Mouse (Mus musculus) lung, postnatal 25 days (tissue): ENCODE data around the gene Gm20431.
A peak's percentile ranks its signal among the peaks of the same experiment; 100 is the strongest.
"Not testable (repeated sequence)": the region's sequence is repeated elsewhere in the genome, so short reads cannot be mapped to it uniquely, and the experiment has no call there.

Source experiments
- DNase-seq: peaks from one replicate; pipeline ENCODE4 v3.0.0; 2022; ENCODE audit warnings: low spot score

The Gm20431 gene

DNA sequence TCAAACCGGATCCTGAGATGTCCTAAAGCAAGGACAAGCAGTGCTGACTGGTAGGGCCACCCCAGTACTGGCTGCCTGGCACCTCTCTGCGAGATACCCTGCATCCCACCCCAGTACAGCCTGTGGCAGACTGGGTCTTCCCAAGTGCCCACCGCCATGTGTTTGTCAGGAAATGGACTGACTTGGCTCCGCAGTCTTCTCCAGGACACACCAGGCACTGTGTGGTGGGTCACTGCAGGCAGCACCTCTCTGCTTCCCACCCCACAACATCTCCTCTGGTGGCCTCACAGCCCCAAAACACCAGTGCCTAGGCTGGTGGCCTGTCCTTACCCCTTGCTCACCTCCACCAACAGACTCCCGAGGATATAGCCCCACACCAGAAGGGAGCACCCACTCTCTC, 30.9 kb downstream of the Gm20431 start:
- DNase-seq, result no peak

DNA sequence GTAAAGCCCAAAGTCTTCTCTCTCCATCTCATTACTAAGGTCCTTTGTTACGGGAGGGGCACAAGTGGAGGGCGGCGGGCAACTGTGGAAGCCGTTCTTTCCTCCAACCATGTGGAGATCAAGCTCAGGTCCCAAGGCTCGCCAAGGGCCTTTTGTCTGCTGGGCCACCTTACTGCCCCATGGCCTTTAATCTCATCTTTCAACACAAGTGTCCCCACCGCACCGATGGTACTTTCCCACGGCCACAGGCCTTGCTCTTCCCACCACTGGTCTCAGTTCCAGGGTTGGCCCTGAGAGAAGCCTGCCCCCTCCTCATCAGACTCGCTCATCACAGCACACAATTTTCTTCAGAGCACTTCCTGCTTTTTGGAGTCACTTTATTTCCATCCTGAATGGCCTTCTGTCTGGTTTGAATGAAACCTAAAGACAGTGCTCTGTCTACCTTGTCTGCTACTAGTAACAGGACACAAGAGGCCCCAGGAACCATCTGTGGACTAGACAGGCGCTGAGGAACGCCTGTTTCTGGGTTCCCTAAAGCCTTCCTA, 31.6 kb downstream of the Gm20431 start:
- DNase-seq, result no peak

DNA sequence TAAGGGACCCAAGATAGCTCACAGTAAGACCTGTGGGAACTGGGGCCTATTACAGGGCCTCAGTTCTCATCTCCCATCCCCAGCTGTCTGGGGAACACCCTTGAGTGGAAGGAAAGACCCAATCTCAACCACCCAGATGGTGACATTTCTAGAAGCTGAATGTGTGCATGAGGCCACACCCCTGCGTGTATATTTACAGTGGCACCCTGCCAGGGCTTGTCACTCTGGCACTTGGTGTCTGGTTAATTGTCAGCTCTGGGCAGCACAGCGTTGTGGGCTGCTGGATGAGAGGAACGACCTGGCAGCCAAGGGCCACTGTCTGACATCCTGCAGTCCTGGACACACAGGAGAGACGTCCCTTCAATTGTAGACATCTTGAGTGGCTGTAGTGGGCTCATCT, 32.4 kb downstream of the Gm20431 start:
- DNase-seq, result peak; percentile 63

DNA sequence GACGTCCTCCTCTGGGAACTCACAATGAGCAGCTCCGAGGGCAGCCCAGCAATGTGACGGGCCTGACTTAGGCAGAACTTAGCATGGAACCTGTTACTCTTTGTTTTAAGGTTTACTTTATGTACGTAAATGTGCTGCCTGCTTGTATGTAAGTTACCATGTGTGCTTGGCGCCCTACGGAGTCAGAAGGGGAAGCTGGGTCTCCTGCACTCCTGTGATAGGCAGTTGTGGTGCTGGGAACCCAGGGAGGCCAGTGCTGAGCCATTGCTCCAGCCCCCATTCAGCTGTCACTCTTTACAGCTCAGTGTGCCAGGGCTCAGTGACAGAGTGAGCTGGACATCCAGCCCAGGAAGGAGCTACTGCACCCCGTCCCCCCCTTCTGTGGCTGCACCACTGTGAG, 34.3 kb downstream of the Gm20431 start:
- DNase-seq, result no peak

DNA sequence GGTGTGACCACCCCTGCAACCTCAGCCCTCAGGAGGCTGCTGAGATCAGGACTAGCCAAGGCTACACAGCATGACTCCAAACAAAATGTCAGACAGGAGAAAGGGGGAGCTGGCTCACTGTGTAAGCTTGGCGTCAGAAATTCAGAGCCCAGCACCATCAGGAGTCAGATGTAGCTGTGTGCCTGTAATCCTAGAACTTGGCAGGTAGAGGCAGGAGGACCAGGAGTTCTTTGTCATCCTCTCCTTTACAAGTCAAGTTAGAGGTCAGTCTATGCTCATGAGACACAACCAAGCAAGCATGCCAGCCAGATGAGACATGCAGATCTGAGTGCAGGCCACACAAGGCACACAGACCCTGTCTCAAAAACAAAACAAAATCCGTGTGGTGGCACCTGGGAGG, 35.6 kb downstream of the Gm20431 start:
- DNase-seq, result no peak

DNA sequence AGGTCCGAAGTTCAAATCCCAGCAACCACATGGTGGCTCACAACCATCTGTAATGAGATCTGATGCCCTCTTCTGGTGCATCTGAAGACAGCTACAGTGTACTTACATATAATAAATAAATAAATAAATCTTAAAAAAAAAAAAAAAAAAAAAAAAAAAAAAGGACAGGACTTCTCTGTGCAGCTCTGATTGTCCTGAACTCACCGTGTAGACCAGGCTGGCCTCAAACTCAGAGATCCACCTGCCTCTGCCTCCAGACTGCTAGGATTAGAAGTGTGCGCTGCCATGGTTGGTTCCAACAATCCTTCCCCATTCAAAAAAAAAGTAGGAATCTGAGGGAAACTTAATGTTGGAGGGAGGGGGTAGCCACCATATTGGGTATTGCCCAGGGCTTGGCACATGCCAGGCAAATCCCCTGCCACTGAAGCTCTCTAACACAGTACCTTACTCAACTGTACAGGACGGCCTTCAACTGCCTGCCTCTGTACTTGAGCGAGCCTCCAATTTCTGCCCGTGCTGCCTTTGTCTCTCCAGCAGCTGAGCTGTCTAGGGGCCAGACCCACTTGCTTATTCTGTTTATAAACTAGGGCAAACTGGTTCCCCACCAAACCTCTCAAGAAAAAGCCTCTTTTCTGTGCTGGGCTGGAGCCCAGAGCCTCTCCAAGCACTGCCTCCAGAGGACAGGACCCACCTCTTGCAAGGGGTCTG, 36.8 kb downstream of the Gm20431 start:
- DNase-seq, result no peak

DNA sequence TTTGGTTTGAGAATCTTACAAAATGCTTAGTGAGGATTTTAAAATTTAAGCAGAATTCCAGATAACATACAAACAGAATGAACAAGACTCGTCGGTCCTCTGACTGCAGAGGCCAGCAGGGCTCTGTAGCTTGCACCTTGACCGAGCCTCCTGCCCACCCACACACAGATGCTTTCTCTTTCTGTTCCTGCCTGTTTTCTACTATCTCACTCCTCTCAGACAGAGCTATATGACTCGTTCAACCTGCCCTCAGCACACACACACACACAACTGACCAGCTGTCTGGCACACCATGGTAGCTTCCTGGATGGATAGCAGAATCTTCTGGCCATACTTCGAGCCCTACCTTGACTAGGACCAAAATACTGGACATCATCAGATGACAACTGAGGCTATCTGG, 38.3 kb downstream of the Gm20431 start:
- DNase-seq, result no peak

DNA sequence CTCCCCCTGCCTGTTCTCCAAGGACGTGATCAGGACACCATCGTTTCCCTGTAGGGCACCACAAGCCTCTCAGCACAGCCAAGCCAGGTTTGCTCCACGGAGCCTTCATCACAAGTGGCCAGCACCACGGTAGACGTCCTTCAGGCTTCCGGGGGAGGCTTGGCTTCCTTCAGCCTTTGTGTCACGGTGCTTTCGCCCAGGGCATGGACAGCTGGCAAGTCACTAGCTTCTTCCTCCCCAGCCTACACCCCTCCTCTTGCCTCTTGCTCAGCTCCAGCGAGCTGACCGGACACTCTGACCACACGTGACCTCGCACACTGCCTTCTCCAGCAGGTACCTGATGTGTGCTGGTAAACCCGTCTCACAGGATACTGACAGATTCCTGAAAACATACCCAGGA, 38.9 kb downstream of the Gm20431 start:
- DNase-seq, result no peak

DNA sequence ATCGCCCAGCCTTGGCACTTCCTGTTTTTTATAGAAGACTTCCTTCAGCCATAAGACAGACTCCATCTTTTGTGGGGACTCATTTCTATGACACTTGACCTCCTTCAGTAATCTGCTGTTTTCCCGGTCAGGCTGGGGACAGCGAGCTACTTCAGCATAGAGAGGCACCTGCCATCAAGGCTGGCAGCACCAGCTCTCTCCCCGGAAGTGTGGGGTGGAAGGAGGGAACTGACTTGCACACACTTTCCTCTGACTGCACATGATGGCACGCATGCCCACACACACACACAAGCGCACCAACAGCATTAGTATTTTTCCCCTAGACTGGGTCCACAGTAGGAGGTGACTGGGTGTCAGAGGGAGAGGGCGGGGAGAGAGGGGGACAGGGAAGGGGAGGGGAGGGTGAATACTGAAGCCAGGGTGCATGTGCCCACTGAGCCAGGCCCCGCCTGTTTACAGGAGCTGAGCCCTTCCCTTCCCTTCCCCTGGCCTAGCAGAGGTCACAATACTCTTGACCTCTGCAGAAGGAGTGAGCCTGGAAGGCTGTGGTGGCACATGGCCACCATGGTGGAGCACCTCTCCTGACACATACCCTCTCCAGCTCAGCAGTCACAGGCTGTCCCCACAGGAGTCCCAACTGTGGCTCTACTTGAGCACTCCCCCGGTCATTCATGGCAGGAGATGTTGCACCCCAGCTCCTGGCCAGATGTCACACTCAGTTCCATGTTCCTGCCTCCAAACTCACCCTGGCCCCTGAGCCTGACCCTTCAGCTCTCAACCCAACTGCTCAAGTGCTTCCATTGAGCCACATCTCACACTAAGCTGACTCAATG, 39.8 kb downstream of the Gm20431 start:
- peak; percentile 35 for DNase-seq

DNA sequence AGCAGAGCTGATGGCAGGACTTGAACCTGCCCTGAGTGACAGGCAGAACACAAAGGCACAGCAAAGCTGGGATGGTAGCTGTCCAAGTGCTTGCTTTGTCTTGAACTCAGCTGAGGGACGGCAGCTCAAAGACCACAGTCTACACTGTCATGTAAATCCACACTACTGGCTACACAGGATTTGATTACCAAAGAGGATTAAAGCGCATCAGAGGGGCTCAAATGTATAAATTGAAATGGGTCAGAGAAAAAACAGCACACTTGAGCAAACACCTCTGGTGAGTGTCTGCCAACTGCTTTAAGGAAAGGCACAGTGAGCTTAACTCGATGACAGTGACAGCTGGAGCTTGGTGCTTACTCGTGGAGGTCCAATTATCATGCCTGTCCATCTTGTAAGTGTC, 43.8 kb downstream of the Gm20431 start:
- no peak for DNase-seq

DNA sequence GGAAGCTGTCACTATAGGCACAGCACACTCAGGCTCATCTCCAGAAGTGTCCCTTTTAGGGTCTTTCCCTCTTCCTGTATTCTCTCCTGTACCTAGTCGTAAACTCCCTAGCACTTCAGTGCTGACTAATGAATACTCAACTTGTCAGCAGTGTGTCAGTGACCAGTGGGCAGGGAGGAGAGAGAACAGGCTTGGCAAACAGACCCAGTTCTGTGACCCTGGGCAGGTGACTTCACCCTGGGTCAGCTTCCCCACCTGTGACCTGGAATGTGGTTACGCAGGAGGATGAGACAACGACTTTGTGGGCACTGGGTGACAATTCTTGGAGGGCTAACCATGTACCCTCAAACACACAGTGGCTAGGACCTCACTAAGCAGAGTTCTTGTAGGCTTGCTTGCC, 44.3 kb downstream of the Gm20431 start:
- no peak for DNase-seq

DNA sequence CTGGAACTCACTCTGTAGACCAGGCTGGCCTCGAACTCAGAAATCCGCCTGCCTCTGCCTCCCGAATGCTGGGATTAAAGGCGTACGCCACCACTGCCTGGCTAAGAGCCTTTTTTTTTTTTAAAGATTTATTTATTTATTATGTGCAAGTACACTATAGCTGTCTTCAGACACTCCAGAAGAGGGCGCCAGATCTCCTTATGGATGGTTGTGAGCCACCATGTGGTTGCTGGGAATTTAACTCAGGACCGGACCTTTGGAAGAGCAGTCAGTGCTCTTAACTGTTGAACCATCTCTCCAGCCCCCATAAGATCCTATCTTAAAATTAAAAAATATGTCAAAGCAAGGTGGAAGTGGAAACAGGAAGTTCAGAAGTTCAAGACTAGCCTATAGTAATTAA, 48.0 kb downstream of the Gm20431 start:
- not testable (repeated sequence) for DNase-seq

DNA sequence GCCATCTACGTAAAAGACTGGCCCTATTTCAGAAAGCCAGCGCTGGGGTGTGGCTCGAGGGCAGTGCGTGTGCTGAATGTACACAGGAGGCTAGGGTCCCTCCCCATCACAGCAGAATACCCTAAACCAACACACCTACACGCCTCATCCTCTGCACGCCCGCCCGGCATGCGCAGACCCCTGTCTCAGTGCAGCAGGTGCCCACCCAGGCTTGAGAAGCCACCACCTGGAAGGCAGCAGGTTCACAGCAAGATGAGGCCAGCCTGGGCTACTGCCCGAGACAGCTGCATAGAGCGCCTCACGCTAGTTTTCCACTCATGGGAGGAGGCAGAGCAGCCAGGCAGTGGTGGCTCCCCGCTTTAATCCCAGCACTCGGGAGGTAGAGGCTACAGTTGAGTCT, 49.2 kb downstream of the Gm20431 start:
- no peak for DNase-seq

DNA sequence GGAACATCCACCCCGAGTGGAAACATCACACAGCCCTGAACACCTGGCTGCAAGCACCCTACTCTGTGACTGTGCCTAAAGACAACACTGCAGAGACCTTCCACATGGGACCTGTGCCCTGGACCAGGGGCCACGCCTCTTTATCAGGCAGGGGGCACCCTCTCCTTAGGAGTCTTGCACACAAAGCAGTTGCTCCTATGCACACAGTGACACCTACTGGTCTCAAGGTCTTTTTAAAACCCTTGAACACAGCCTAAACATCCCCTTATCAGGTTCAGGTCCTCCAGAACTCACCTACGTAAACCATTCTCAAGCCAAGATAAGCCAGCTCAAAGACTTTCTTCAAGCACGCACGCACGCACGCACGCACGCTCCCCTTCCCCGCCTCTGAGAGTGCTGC, 50.0 kb downstream of the Gm20431 start:
- no peak for DNase-seq

DNA sequence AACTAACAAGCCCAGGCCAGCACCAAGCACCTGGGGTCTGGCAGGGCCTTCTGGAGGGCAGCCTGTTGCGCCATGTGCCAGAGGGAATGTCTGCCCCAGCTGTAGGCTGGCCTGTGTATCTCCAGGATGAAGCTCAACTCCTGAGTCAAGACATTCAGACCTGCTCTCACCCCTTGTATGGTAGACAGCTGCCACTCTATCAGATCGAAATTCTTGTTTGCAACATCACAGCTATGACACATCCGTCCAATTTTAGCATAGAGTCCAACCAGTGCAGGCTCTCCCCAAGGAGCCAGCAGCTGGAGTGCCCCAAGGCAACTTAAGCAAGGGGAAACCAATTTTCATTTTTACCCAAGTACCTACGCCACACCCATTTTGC, 54.6 kb downstream of the Gm20431 start:
- DNase-seq, result no peak

DNA sequence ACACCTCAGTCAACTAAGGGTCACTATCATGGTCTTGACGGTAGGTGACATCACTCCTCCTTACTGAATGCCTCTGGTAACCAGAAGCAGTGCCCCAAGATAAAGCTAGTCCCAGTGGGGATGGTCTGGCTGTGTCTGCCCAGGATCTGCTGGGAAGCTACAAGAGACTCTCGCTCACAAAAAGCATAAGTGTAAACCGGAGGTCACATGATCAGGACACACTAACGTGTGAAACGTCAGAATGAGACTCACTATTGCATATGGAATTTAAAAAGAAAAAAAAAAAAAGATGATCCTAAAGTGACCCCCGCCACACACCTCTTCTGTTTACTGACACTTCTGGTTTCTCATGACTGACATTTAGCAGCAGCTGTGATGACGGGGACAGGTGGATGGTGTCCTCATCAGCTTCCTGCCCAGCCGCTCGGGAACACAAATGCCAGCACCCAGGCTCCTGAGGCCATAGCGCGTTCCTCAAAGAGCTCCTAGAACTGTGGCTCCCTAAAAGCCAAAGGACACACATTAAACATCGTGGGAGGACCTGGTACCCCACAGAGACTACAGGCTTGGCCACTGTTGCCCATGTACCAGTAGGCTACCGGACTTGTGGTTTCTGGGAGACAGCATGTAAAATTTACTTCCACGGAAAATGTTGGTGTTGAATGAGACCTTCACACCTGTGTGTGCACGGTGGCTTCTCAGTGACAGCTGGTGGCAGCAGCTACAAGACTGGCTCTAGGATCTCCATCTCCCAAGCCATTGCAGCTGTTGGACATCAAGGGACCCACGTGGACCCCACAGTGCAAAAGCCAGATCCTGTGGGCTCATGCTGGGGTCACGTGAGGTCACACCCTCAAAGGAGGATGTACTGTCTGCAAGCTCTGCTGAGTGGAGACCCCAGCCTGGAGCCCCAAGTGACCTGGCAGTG, 55.2 kb downstream of the Gm20431 start:
- DNase-seq, result no peak

DNA sequence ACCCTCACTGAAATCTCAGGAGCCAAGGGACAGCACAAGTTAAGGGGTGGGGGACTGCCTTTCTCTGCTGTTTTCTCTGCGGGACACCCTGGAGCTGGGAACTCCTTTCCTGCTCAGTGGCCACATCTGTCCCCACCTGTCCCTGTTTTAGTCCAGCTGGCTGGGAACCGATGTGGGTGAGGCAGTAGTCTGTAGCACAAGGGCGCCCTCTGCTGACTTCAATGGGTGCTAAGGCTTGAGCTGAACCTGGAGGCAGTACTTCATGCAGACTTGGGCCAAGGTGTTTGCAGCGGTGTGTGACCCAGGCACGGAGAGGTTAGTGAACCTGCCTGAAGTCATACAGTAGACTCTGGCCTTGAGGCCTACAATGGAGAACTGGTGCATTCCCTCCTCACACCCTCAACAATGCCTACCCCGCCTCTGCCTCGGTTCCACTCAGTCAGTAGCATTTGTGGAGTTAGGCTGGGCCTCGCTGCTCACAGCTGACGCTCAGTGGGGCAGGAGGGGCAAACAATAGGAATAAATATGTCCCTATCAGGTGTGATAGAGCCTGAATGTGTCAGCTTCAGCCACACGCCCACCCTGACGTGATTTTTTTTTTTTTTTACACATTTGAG, 56.0 kb downstream of the Gm20431 start:
- peak; percentile 91 for DNase-seq

DNA sequence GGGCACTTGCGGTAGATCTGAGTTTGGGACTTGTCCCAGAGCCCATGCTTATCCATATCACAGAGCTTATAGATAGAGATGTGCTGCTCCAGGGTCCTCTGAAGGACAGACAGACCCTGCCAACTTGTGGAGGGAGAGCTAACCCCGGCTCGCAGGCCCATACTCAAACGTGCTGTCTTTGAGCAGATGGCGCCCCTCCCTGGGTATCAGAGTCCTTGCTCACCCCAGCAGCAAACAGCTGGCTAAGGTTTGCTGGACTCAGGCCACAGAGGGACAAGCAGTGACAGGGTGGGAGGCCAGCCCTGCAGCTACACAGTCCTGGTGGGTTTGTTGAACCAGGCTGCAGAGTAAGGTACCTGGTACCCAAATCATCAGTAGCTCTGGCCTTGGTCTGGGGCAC, 58.3 kb downstream of the Gm20431 start:
- DNase-seq, result peak; percentile 26

DNA sequence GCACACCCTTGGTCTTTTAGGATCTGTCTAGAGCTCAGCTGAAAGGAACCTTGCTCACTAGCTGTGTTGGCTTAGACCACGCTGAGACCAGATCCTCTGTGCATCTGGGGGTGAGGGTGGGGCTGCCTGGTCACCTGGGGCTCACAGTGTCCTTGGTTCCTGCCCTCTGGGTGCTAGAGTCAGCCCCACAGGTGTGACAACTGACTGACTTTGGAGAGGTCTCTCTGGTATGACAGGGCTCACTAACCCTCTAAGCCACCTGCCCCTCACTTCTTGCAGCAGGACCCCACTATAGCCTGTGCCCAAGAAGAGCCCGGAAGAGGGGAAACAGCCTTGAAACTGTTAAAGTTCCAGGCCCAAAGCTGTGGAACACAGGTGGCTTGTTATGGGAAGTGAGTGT, 58.9 kb downstream of the Gm20431 start:
- DNase-seq, result no peak

DNA sequence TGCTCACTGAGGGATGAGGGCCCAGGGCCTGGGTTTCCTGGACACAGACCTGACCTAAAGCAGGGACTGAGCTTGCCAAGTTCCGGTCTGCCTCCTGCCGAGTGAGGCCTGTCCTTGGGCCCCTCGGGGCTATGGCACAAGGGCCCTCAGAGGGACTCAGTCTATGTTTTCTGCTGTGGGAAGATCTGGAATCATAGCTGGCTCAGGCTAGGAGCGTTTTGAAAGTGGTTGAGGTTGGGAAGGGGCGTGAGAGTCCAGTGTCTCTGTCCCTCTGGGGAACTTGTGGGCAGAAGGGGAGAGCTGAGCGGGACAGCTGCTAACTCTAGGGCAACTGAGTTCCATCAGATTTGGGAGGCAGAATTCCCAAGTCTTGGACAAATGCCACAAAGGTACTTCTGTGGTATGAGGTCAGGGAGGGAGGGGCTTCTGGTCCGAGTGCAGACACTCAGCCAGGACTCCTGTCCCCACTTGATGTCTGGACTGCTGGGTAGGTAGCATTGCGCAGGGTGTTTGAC, 60.8 kb downstream of the Gm20431 start:
- DNase-seq, result peak; percentile 21

DNA sequence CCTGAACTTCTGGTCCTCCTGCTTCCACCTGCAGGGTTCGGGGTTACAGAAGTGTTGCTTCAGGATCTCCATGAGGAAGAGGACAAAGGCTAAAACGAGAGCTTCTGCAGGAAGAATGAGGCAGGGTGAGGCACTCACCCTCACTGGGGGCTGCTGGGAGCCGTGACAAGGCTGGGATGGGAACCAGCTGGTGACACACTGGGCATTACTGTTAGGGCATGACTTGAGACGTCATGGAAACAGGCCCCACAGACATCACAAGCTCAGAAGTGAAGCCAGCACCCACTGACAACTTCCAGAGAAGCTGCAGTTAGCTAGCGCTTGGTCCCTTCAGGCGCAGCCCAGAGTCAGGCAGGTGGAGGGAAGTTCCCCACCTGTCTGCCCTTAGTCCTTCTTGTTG, 61.4 kb downstream of the Gm20431 start:
- DNase-seq, result peak; percentile 67

DNA sequence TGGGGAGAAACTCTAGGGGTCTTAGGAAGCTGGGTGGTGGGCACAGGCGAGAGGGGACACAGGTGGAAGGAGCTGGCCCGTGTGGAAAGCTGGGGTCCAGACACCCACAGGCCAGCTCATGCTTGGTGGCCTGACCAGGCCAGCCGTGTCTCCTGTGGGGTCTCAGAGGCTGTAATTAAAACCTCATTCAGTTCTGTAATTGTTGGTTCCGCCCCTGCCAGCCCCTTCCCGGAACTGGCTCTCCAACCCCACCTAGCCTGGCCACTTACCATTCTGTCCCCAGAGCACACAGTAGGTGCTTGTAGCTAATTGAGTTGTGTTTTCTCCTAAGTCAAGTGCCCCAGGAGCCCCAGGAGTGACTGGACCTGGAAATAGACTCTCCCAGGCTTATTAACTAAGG, 62.1 kb downstream of the Gm20431 start:
- no peak for DNase-seq
